Mouse (Mus musculus) intestine, embryonic 15.5 days (tissue): ENCODE measurements around the gene Zfp553. TPM values are rescaled to one million over a fixed set of nuclear protein-coding genes. Genes with fewer than 3 reads are reported as not detected.
A peak's percentile ranks its signal among the peaks of the same experiment; 100 is the strongest.

ENCODE experiments used
- ATAC-seq: fragments of 200-750 bp; cut with Nextera tagmentation; 2 replicates; pipeline ENCODE4 v1.8.0; 2017; ENCODE audit warnings: moderate TSS enrichment, moderate library complexity
- H3K27ac ChIP-seq: fragments of 300-500 bp; sonication (generic); 2 replicates; pipeline ENCODE4 v1.5.1; 2015; ENCODE audit warnings: mild to moderate bottlenecking, inconsistent platforms
- H3K27me3 ChIP-seq: fragments of 300-500 bp; sonication (generic); replicated peaks from 2 replicates; pipeline ENCODE4 v1.6.1; 2015; ENCODE audit warnings: inconsistent platforms
- H3K36me3 ChIP-seq: fragments of 300-500 bp; sonication (generic); 2 replicates; pipeline ENCODE4 v1.6.1; 2015; ENCODE audit warnings: inconsistent platforms
- H3K4me1 ChIP-seq: fragments of 300-500 bp; sonication (generic); replicated peaks from 2 replicates; pipeline ENCODE4 v1.6.1; 2015; ENCODE audit warnings: inconsistent platforms
- H3K4me2 ChIP-seq: fragments of 300-500 bp; sonication (generic); replicated peaks from 2 replicates; pipeline ENCODE4 v1.6.1; 2015; ENCODE audit warnings: mild to moderate bottlenecking, inconsistent platforms
- H3K4me3 ChIP-seq: fragments of 300-500 bp; sonication (generic); replicated peaks from 2 replicates; pipeline ENCODE4 v1.5.1; 2015; ENCODE audit warnings: inconsistent platforms
- H3K9ac ChIP-seq: fragments of 300-500 bp; sonication (generic); 2 replicates; pipeline ENCODE4 v1.6.1; 2015; ENCODE audit warnings: inconsistent platforms
- H3K9me3 ChIP-seq: fragments of 300-500 bp; sonication (generic); 2 replicates; pipeline ENCODE4 v1.6.1; 2016; ENCODE audit warnings: inconsistent platforms
- WGBS: fragments of 180-500 bp; shearing (Covaris S2); methylation state at CpG from one replicate; pipeline ENCODE4 v1.1.7; 2015; 5-methylcytosine and 5-hydroxymethylcytosine counted together
- polyA plus RNA-seq: library from polyadenylated mRNA; unstranded; fragments of >200 nt; fragmentation: Nextera tagmentation; extraction: Ambion mirVana; gene quantifications from 2 replicates; pipeline ENCODE4 v1.2.1, GENCODE M21; 2015

Zfp553 gene
- 24.7 and 27.5 TPM in 2 replicates for polyA plus RNA-seq

GRCm38 (mm10) chr7:127232622-127233367 lies at the start of gene Zfp553, which contains the start of gene Sept1:
Zfp553 (plus strand) TSS chr7:127233061.
Sept1 (minus strand) TSS chr7:127233130.
- Histone ChIP-seq H3K27ac (peak within 1 kb of the TSS; percentile 99), H3K36me3 (peaks cover 23% of the 10 kb centered on the region), H3K4me3 (peak within 1 kb of the TSS; percentile 98), H3K9me3 (no peaks in the 10 kb centered on the region), H3K4me2 (peak within 1 kb of the TSS; percentile 56), H3K9ac (peak within 1 kb of the TSS; percentile 99), H3K4me1 (peaks cover 18% of the 10 kb centered on the region), H3K27me3 (no peaks in the 10 kb centered on the region)
- ATAC-seq, result peak; percentile 94
- WGBS, result under 1% methylated on average over 64 of the region's 64 CpGs

GRCm38 (mm10) chr7:127183345-127183744 lies 49.5 kb upstream of the Zfp553 start:
- Histone ChIP-seq H3K27me3 (no peaks in the 10 kb centered on the region), H3K9me3 (no peaks in the 10 kb centered on the region), H3K36me3 (no peaks in the 10 kb centered on the region), H3K27ac (no peak overlapping the region), H3K9ac (no peak overlapping the region), H3K4me1 (no peaks in the 10 kb centered on the region), H3K4me2 (no peak overlapping the region), H3K4me3 (no peak overlapping the region)
- ATAC-seq, result peak; percentile 76; the same call in 1 of the 2 replicates
- WGBS, result 60% methylated on average over 8 of the region's 8 CpGs

- H3K4me3 ChIP-seq, result no peak overlapping the region
- WGBS, result 69% methylated on average over 6 of the region's 6 CpGs
- no peak overlapping the region for H3K4me2 ChIP-seq
- H3K27me3 ChIP-seq, result no peaks in the 10 kb centered on the region
- 0 out of 2 replicates have a peak, but pooled peaks have one; percentile 74 for ATAC-seq
- H3K27ac ChIP-seq, result no peak overlapping the region
- H3K4me1 ChIP-seq, result no peaks in the 10 kb centered on the region
- H3K9me3 ChIP-seq, result no peaks in the 10 kb centered on the region
- no peak overlapping the region for H3K9ac ChIP-seq
- H3K36me3 ChIP-seq, result no peaks in the 10 kb centered on the region
These were observed 49.0 kb upstream of the Zfp553 start for GRCm38 (mm10) chr7:127183828-127184227.

GRCm38 (mm10) chr7:127184720-127185119 lies 48.1 kb upstream of the Zfp553 start:
- Histone ChIP-seq H3K27me3 (no peaks in the 10 kb centered on the region), H3K9me3 (no peaks in the 10 kb centered on the region), H3K36me3 (no peaks in the 10 kb centered on the region), H3K4me2 (no peak overlapping the region), H3K4me1 (no peaks in the 10 kb centered on the region), H3K9ac (no peak overlapping the region), H3K27ac (no peak overlapping the region), H3K4me3 (no peak overlapping the region)
- WGBS, result 57% methylated on average over 1 of the region's 1 CpGs
- ATAC-seq, result no peak

- WGBS, result 65% methylated on average over 3 of the region's 3 CpGs
These were observed 47.3 kb upstream of the Zfp553 start for GRCm38 (mm10) chr7:127185601-127186000.

GRCm38 (mm10) chr7:127187351-127187750 lies 45.5 kb upstream of the Zfp553 start:
- Histone ChIP-seq H3K27ac (no peak overlapping the region), H3K9me3 (no peaks in the 10 kb centered on the region), H3K9ac (no peak overlapping the region), H3K27me3 (no peaks in the 10 kb centered on the region), H3K4me3 (no peak overlapping the region), H3K4me2 (no peak overlapping the region), H3K4me1 (no peaks in the 10 kb centered on the region), H3K36me3 (0 out of 2 replicates have a peak, but pooled peaks cover 5% of the 10 kb centered on the region)
- no peak for ATAC-seq
- WGBS, result 72% methylated on average over 10 of the region's 10 CpGs

More at GRCm38 (mm10) chr7:127185601-127186000, 47.3 kb upstream of the Zfp553 start:
- no peak for ATAC-seq
- H3K4me3 ChIP-seq, result no peak overlapping the region
- H3K36me3 ChIP-seq, result 0 out of 2 replicates have a peak, but pooled peaks cover under 1% of the 10 kb centered on the region
- H3K9me3 ChIP-seq, result no peaks in the 10 kb centered on the region
- no peak overlapping the region for H3K4me2 ChIP-seq
- no peaks in the 10 kb centered on the region for H3K4me1 ChIP-seq
- H3K9ac ChIP-seq, result no peak overlapping the region
- H3K27me3 ChIP-seq, result no peaks in the 10 kb centered on the region
- no peak overlapping the region for H3K27ac ChIP-seq

GRCm38 (mm10) chr7:127188305-127189276 lies 44.3 kb upstream of the Zfp553 start:
- H3K9me3 ChIP-seq, result no peaks in the 10 kb centered on the region
- ATAC-seq, result no peak
- no peak overlapping the region for H3K9ac ChIP-seq
- 84% methylated on average over 17 of the region's 17 CpGs for WGBS
- no peak overlapping the region for H3K27ac ChIP-seq
- H3K4me1 ChIP-seq, result no peaks in the 10 kb centered on the region
- no peaks in the 10 kb centered on the region for H3K27me3 ChIP-seq
- H3K36me3 ChIP-seq, result peaks cover 12% of the 10 kb centered on the region; the same call in 1 of the 2 replicates
- no peak overlapping the region for H3K4me2 ChIP-seq
- no peak overlapping the region for H3K4me3 ChIP-seq

GRCm38 (mm10) chr7:127190672-127191071 lies 42.2 kb upstream of the Zfp553 start:
- Histone ChIP-seq H3K27me3 (no peaks in the 10 kb centered on the region), H3K4me1 (peaks cover 11% of the 10 kb centered on the region), H3K9me3 (no peaks in the 10 kb centered on the region), H3K27ac (no peak overlapping the region), H3K4me3 (no peak overlapping the region), H3K9ac (no peak overlapping the region), H3K36me3 (peaks cover 12% of the 10 kb centered on the region; the same call in 1 of the 2 replicates), H3K4me2 (no peak overlapping the region)
- 80% methylated on average over 6 of the region's 6 CpGs for whole genome bisulfite sequencing
- ATAC-seq, result no peak

GRCm38 (mm10) chr7:127192989-127193388 lies 39.9 kb upstream of the Zfp553 start:
- H3K27me3 ChIP-seq, result no peaks in the 10 kb centered on the region
- H3K4me1 ChIP-seq, result peaks cover 20% of the 10 kb centered on the region
- H3K4me2 ChIP-seq, result no peak overlapping the region
- WGBS, result 91% methylated on average over 5 of the region's 5 CpGs
- no peaks in the 10 kb centered on the region for H3K9me3 ChIP-seq
- no peak overlapping the region for H3K4me3 ChIP-seq
- no peak overlapping the region for H3K27ac ChIP-seq
- H3K36me3 ChIP-seq, result peaks cover 15% of the 10 kb centered on the region; the same call in 1 of the 2 replicates
- ATAC-seq, result no peak
- H3K9ac ChIP-seq, result no peak overlapping the region

- H3K4me1 ChIP-seq, result peaks cover 20% of the 10 kb centered on the region
- ATAC-seq, result no peak
- no peaks in the 10 kb centered on the region for H3K9me3 ChIP-seq
- WGBS, result 91% methylated on average over 17 of the region's 17 CpGs
- no peak overlapping the region for H3K27ac ChIP-seq
- peaks cover 26% of the 10 kb centered on the region for H3K36me3 ChIP-seq
- no peak overlapping the region for H3K9ac ChIP-seq
- H3K27me3 ChIP-seq, result no peaks in the 10 kb centered on the region
- peak overlapping the region; percentile 82 for H3K4me3 ChIP-seq
- peak overlapping the region; percentile 86 for H3K4me2 ChIP-seq
These were observed 38.7 kb upstream of the Zfp553 start for GRCm38 (mm10) chr7:127194011-127194632.

- Histone ChIP-seq H3K9me3 (no peaks in the 10 kb centered on the region), H3K27me3 (no peaks in the 10 kb centered on the region), H3K27ac (peak overlapping the region; percentile 93; the same call in 1 of the 2 replicates), H3K4me2 (peak overlapping the region; percentile 86), H3K4me1 (peaks cover 20% of the 10 kb centered on the region), H3K4me3 (peak overlapping the region; percentile 82), H3K36me3 (peaks cover 31% of the 10 kb centered on the region), H3K9ac (peak overlapping the region; percentile 73)
- ATAC-seq, result no peak
- 67% methylated on average over 7 of the region's 7 CpGs for WGBS
These were observed 38.2 kb upstream of the Zfp553 start for GRCm38 (mm10) chr7:127194633-127195029.
